Mouse (Mus musculus) T-helper 17 cell (primary cell): Measurements from ENCODE around the gene Tuba1b.
"Not testable (repeated sequence)": the region's sequence is repeated elsewhere in the genome, so short reads cannot be mapped to it uniquely, and the experiment has no call there.

Experiments used
- in situ Hi-C, 2 experiments: fragments of 300-600 bp; cut with MboI, MseI; formaldehyde crosslinking; loops; 1 replicate in 1 of 2; 2 replicates in 1 of 2; pipeline ENCODE4 v1.15.1; 2025; ENCODE audit warnings: high pct_unique_total_duplicates in 2 of 2

The Tuba1b gene

DNA sequence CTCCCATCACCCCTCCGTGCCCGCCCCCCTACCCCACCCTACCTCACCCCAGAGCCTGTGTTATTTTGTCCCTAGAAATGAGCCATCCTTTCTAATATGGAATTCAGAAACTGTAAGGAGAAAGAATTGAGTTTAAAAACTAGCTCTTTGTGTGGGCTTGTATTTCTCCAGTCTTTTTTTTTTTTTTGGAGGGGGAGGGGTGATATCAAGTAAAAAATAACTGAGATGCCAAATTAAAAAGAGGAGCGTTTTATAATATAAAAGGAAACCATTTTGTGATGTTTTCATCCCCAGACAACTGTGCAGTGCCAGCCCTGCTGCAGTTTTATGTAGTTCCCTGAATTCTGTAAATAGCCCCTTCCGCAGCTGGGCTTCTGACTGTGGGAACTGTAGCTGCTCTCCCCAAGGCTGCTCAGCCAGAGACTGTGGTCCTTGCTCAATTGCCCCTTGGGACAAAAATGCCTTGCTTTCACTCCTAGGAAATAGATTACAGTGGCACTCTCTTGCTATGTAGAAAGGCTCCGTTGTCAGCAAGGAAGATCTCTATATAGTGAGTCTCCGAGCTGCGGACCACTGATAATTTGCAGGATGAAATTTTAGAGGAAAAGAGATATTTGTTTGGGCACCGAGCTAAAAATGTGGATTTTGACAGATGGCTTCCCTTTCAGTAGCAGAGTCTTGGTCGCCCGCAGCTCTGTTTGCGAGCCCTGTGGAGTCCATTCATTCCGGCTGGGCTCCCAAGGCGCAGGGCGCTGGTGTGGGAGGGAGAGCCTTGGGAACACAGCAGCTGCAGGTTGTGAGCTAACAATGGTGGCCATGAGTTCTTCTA, 20.3 kb upstream of the Tuba1b start:
- in situ Hi-C loops: loop anchor here in 1 of 2 experiments (5.0 kb wide), 1 partner anchor 38 kb away; no protein-coding TSS in a partner anchor

- in situ Hi-C loops: no loop called here
These were observed 19.3 kb upstream of the Tuba1b start, which contains the start of the genes Gm49450 and Tuba1a for GRCm38 (mm10) chr15:98953401-98954356. Gm49450 (minus strand) TSS chr15:98953551. Tuba1a (minus strand) TSS chr15:98953703.

DNA sequence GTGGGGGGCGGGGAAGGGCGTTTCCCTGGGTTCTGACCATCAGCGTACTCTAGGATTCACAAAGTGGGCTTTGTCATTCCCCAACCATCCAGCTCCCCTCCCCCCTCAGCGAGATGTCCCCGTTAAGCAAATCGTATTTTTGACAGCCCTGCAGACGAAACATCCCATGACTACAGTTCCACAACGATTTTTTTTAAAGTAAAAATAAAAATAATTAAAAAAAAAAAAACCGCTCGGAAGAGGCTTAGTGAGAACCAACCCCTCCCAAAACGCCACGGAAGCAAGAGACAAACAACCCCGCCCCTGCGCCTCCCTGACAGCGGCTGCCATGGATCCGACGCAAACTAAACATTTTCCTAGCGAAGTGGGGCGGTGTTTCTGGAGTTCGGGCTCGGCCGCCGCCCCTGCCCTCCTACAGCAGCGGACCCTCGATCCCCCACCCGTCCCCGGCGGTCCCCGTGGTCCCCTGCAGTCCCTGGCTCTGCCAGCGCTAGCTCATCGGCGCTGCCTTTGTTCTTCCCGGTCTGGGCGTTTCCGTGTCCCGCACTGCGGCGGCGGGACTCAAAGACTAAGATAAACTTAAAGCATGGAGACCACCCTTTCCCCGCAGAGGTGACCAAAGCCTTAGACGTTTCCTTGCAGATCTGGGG, 18.5 kb upstream of the Tuba1b start:
- in situ Hi-C loops: no loop called here

DNA sequence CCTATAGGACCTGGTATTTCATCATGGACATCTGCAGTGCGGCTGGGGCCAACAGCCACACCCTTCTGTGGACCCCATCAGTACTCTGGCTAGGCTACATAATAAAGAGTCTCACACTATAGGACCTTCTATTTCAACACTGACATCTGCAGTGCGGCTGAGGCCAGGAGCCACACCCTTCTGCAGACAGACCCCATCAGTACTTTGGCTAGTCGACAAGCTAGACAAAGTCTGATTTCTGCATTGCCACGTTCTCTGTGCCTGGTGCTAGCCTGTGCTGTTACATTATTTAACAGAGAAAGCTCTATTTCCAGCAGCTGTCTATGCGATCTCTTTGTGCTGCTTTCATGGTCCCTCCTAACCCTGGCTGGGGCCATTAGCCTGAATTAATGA, 17.7 kb upstream of the Tuba1b start:
- in situ Hi-C loops: no loop called here

- in situ Hi-C loops: not testable (repeated sequence)
These were observed 17.0 kb upstream of the Tuba1b start for GRCm38 (mm10) chr15:98951122-98952062.

DNA sequence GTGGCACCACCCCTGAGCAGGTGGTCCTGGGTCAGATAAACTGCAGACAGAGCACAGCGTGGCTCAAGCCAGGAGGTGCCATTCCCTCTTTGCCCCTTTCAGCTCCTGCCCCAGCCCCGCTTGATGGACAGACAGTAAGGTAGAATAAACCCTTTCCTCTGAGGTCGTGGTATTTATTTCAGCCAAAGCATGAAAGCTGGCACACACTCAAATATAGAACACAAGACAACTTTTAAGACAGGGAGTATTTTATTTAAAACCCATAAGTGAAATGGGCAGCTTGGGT, 15.2 kb upstream of the Tuba1b start:
- in situ Hi-C loops: no loop called here

DNA sequence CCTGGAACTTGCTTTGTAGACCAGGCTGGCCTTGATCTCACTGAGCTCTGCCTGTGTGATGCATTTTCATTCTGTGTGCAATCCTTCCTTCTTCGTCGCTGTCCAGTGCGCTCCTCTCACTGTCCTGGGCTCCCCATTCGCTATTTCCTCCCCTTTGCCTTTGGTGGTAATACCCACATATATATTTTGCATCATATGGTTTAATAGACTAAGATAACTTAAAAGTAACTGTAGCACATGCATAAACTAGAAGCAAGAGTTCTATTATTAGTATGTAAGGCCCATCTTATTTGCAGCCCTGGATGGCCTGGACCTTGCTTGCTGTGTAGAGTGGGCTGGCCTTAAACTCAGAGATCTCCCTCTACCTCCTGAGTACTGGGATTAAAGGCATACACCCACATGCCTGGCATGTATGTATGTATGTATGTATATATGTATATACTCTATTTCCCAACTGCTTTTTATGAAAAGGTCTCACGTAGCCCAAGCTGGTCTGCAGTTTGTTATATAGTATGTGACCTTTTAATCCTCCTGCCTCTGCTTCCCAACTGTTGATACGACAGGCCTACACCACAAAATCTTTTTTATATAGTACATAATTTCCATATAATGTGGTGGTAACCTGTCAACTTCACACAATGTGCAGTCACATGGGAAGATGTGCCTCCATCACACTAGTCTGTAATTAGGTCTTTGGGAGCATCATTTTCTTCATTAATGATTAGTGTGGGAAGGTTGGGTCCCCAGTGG, 14.7 kb upstream of the Tuba1b start:
- in situ Hi-C loops: no loop called here

GRCm38 (mm10) chr15:98948382-98948781, 14.0 kb upstream of the Tuba1b start:
- in situ Hi-C loops: no loop called here

DNA sequence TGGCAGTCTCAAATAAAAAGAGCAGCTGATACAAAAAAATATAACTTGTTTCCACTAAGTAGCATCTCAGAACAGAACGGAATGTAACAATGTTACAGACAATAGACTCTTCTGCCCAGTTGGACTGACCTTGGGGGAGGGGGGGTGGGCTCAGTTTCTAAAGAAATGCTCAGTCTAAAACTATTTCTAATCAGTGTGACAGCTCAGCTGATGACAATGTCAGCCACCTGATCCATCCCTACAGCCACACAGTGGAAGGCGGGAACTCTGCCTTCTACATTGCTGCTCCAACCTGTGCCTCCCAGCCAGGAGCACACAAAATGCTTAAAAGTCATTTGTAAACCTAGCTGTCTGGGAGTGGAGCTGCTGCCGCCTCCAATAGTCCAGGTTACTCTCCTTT, 13.5 kb upstream of the Tuba1b start:
- in situ Hi-C loops: no loop called here

- in situ Hi-C loops: no loop called here
These were observed 8.8 kb upstream of the Tuba1b start for GRCm38 (mm10) chr15:98943133-98943532.

- in situ Hi-C loops: no loop called here
These were observed 7.7 kb upstream of the Tuba1b start for GRCm38 (mm10) chr15:98942081-98942480.

- in situ Hi-C loops: no loop called here
These were observed 7.2 kb upstream of the Tuba1b start for GRCm38 (mm10) chr15:98941539-98941938.

DNA sequence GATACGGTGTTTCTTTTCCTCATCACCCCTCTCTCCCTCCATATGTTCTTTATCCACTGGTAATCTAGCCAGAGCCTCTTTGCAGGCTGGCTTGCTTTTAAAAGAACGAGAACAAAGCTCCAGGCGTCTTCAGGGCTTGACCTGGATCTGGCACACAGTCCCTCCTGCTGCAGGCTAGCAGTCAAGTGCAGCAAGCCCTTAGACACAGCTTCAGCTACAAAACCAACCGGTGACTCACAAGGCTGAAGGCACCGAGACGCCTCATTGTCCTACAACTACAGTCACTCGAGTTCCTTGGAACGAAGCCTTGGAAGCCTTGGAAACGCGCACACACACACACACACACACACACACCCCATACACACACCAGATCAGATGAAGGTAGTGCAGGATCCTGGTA, 6.5 kb upstream of the Tuba1b start:
- in situ Hi-C loops: no loop called here

GRCm38 (mm10) chr15:98933833-98934216, 540 bp downstream of the Tuba1b start:
- in situ Hi-C loops: loop anchor here (5.0 kb wide), 2 partner anchors 52 to 98 kb away; no protein-coding TSS in a partner anchor

- in situ Hi-C loops: loop anchor here (5.0 kb wide), 2 partner anchors 51 to 99 kb away; no protein-coding TSS in a partner anchor
These were observed 1.2 kb downstream of the Tuba1b start for GRCm38 (mm10) chr15:98933004-98933671.

- in situ Hi-C loops: loop anchor here (5.0 kb wide), 2 partner anchors 49 to 101 kb away; no protein-coding TSS in a partner anchor
These were observed 3.4 kb downstream of the Tuba1b start for GRCm38 (mm10) chr15:98930998-98931397.

- in situ Hi-C loops: loop anchor here (5.0 kb wide), 2 partner anchors 48 to 102 kb away; no protein-coding TSS in a partner anchor
These were observed 4.2 kb downstream of the Tuba1b start for GRCm38 (mm10) chr15:98930017-98930734.

GRCm38 (mm10) chr15:98928598-98929240, 5.6 kb downstream of the Tuba1b start:
- in situ Hi-C loops: no loop called here
